Mouse (Mus musculus) spleen, adult 2 months (tissue): ENCODE data around the gene H2-Eb2.

Experiments
- CTCF ChIP-seq: fragments of 200-500 bp; IDR thresholded peaks from 2 replicates; pipeline ENCODE4 v1.5.1; 2011; ENCODE audit warnings: mild to moderate bottlenecking, inconsistent platforms; ENCODE audit not compliant: insufficient read depth, insufficient read length, insufficient replicate concordance; ENCODE audit errors: extremely low read depth
- POLR2A ChIP-seq: fragments of 200-500 bp; IDR thresholded peaks from 2 replicates; pipeline ENCODE4 v1.6.1; 2011; ENCODE audit warnings: low read depth, low read length, inconsistent platforms

GRCm38 (mm10) chr17:34388513-34388912 lies 63.0 kb downstream of the H2-Eb2 start:
- TF ChIP-seq CTCF (peak; percentile 59; the same call in 1 of the 2 replicates), POLR2A (no peak)
